Mouse (Mus musculus) erythroblast, embryonic 14.5 days (primary cell): ENCODE measurements around the gene Gapvd1.

ENCODE experiments used
- GATA1 ChIP-seq: IDR thresholded peaks from 2 replicates; pipeline ENCODE4 v1.6.1; 2012; ENCODE audit warnings: low read length, inconsistent platforms, mixed read lengths
- TAL1 ChIP-seq: IDR thresholded peaks from 3 replicates; pipeline ENCODE4 v1.6.1; 2012; ENCODE audit warnings: low read length, inconsistent platforms, mixed read lengths

DNA sequence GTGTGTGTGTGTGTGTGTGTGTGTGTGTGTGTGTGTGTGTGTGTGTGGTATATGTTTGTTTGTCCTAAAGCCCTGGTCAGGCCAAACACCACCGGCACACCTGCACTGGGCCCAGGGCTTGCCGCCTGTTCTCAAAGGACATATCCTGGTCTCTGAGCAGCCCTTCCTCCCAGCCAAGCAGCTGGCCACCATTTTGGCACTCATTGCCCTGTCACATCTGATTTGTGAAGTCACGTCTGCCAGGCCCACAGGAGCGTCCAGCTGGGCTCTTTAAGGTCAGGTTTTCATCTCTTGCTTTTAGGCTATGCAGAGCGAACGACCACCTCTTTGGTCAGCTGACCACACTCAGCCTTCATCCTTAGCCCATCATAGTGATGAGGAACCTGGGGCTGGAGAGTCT lies 124.6 kb downstream of the Gapvd1 start:
- no peak for TF ChIP-seq TAL1
- TF ChIP-seq GATA1, result no peak
